Mouse (Mus musculus): ENCODE data around the gene Myh6.
"Not testable (repeated sequence)": the region's sequence is repeated elsewhere in the genome, so short reads cannot be mapped to it uniquely, and the experiment has no call there.

The Myh6 gene

GRCm38 (mm10) chr14:54959197-54959596 is 7.5 kb downstream of the Myh6 start:
- in situ Hi-C loops (cut with MboI, MseI), result no loop called here

GRCm38 (mm10) chr14:54958503-54958902 is 8.2 kb downstream of the Myh6 start:
- in situ Hi-C loops (cut with MboI, MseI), result no loop called here

- in situ Hi-C loops (cut with MboI, MseI), result no loop called here
Observed at GRCm38 (mm10) chr14:54956533-54956932, 10.2 kb downstream of the Myh6 start.

GRCm38 (mm10) chr14:54955481-54955880 is 11.2 kb downstream of the Myh6 start:
- in situ Hi-C loops (cut with MboI, MseI), result no loop called here

- in situ Hi-C loops (cut with MboI, MseI), result no loop called here
Observed at GRCm38 (mm10) chr14:54954474-54954873, 12.3 kb downstream of the Myh6 start.

- in situ Hi-C loops (cut with MboI, MseI), result no loop called here
Observed at GRCm38 (mm10) chr14:54953664-54954206, 13.0 kb downstream of the Myh6 start.

- in situ Hi-C loops (cut with MboI, MseI), result no loop called here
Observed at GRCm38 (mm10) chr14:54951587-54951986, 15.1 kb downstream of the Myh6 start.

GRCm38 (mm10) chr14:54950493-54950892 is 16.2 kb downstream of the Myh6 start:
- in situ Hi-C loops (cut with MboI, MseI), result no loop called here

- in situ Hi-C loops (cut with MboI, MseI), result no loop called here
Observed at GRCm38 (mm10) chr14:54948781-54949180, 17.9 kb downstream of the Myh6 start.

GRCm38 (mm10) chr14:54947008-54947407 is 19.7 kb downstream of the Myh6 start:
- in situ Hi-C loops (cut with MboI, MseI), result not testable (repeated sequence)

GRCm38 (mm10) chr14:54945975-54946704 is 20.6 kb downstream of the Myh6 start:
- in situ Hi-C loops (cut with MboI, MseI), result no loop called here

GRCm38 (mm10) chr14:54944939-54945338 is 21.8 kb downstream of the Myh6 start:
- in situ Hi-C loops (cut with MboI, MseI), result no loop called here

GRCm38 (mm10) chr14:54943971-54944370 is 22.8 kb downstream of the Myh6 start:
- in situ Hi-C loops (cut with MboI, MseI), result no loop called here

GRCm38 (mm10) chr14:54942479-54942878 is 24.2 kb downstream of the Myh6 start:
- in situ Hi-C loops (cut with MboI, MseI), result no loop called here

- in situ Hi-C loops (cut with MboI, MseI), result no loop called here
Observed at GRCm38 (mm10) chr14:54941024-54941978, 25.4 kb downstream of the Myh6 start.

- in situ Hi-C loops (cut with MboI, MseI), result no loop called here
Observed at GRCm38 (mm10) chr14:54940176-54940530, 26.6 kb downstream of the Myh6 start.

- in situ Hi-C loops (cut with MboI, MseI), result loop anchor here (5.0 kb wide), 1 partner anchor 92 kb away; no protein-coding TSS in a partner anchor
Observed at GRCm38 (mm10) chr14:54939434-54940175, 27.1 kb downstream of the Myh6 start.

GRCm38 (mm10) chr14:54938431-54939219 is 28.1 kb downstream of the Myh6 start:
- in situ Hi-C loops (cut with MboI, MseI), result loop anchor here (5.0 kb wide), 1 partner anchor 91 kb away; no protein-coding TSS in a partner anchor

GRCm38 (mm10) chr14:54937361-54938182 is 29.2 kb downstream of the Myh6 start:
- in situ Hi-C loops (cut with MboI, MseI), result loop anchor here (5.0 kb wide), 1 partner anchor 90 kb away; no protein-coding TSS in a partner anchor

- in situ Hi-C loops (cut with MboI, MseI), result loop anchor here (5.0 kb wide), 1 partner anchor 89 kb away; no protein-coding TSS in a partner anchor
Observed at GRCm38 (mm10) chr14:54936831-54937160, 29.9 kb downstream of the Myh6 start.

All from T-helper 1 cell (primary cell).